In the genomic region with DNA sequence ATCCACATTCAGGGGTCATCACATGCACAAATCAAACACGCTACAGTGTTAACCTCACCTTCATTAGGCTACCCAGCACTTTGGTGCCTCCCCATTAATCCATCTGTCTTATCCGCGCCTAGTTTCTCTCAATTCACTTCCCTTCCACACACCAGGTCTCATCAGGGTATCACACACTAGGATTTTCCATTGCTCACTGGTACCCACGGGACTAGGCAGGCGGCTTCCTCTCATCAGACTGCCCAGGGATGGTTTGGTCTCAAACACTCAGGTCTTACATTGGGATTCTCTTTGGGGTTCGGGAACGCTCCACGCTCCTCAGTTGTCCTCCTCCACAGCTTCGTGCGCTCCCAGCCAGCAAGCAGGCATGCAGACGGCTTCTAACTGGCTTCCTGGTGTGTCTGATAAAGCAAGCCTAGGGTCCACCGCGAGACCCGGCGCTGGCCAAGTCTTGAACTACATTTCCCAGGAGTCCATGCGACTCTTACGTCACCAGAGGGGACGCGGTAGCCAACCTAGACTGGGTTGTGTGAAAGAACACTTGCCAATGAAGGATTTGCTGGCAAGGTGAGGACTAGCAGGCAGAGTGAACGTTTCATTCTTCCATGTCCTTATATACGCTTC, we compare ENCODE assay signal across 8 mouse cellular contexts. TPM values are rescaled to one million over a fixed set of nuclear protein-coding genes. Genes with fewer than 3 reads are reported as not detected.
DNase-seq lines count a peak whose midpoint lies in the region; ATAC-seq and TF ChIP-seq lines count a peak whose summit lies in the region.

Zfp940 (minus strand) TSS at position 451 of the 624 bp plus-strand sequence.

- H3K9me3 ChIP-seq in kidney, embryonic 14.5 days (ENCODE audit: control insufficient read depth, low read length) = no peaks in the 10 kb centered on the region
- no peaks in the 10 kb centered on the region for H3K9me3 ChIP-seq in limb, embryonic 15.5 days

- WGBS in kidney, embryonic 14.5 days = under 1% methylated on average over 21 of the region's 21 CpGs
- 1% methylated on average over 21 of the region's 21 CpGs for WGBS in limb, embryonic 15.5 days

- no peak within 1 kb of the TSS for H3K27ac ChIP-seq in bone marrow macrophage, adult 2 months (ENCODE audit: insufficient read depth, low read depth, low read length)
- no peak within 1 kb of the TSS for H3K27ac ChIP-seq in embryonic fibroblast, embryonic 13.5 days (ENCODE audit: insufficient read depth, low read length)
- no peak within 1 kb of the TSS for H3K27ac ChIP-seq in kidney, embryonic 14.5 days (ENCODE audit: low read depth, low read length)
- H3K27ac ChIP-seq in limb, embryonic 15.5 days = peak within 1 kb of the TSS; percentile 59; the same call in 1 of the 2 replicates

- H3K4me1 ChIP-seq in bone marrow macrophage, adult 2 months (ENCODE audit: control insufficient read depth, insufficient read depth, low read length) = no peaks in the 10 kb centered on the region
- H3K4me1 ChIP-seq in embryonic fibroblast, embryonic 13.5 days (ENCODE audit: control insufficient read depth, insufficient read depth, low read length) = no peaks in the 10 kb centered on the region
- peaks cover 4% of the 10 kb centered on the region; the same call in 1 of the 2 replicates for H3K4me1 ChIP-seq in kidney, embryonic 14.5 days (ENCODE audit: control insufficient read depth, insufficient read depth, low read length)
- H3K4me1 ChIP-seq in limb, embryonic 15.5 days = peaks cover 6% of the 10 kb centered on the region; the same call in 1 of the 2 replicates

- TF ChIP-seq CTCF in bone marrow macrophage, adult 2 months (IDR thresholded peaks at IDR 0.05; ENCODE audit: low read depth, low read length) = no peak
- TF ChIP-seq CTCF in embryonic fibroblast, embryonic 13.5 days (IDR thresholded peaks at IDR 0.05; ENCODE audit: borderline replicate concordance, insufficient read depth, low read length) = no peak

- peak within 1 kb of the TSS; percentile 51; the same call in 1 of the 2 replicates for H3K9ac ChIP-seq in kidney, embryonic 14.5 days (ENCODE audit: low read depth, low read length)
- H3K9ac ChIP-seq in limb, embryonic 15.5 days = peak within 1 kb of the TSS; percentile 55

- no peak for TF ChIP-seq POLR2A in bone marrow macrophage, adult 2 months (IDR thresholded peaks at IDR 0.05; ENCODE audit: borderline replicate concordance, low read depth, low read length)
- peak; percentile 69 for TF ChIP-seq POLR2A in embryonic fibroblast, embryonic 13.5 days (IDR thresholded peaks at IDR 0.05; ENCODE audit: low read depth, low read length)

- H3K36me3 ChIP-seq in kidney, embryonic 14.5 days (ENCODE audit: control insufficient read depth, insufficient read depth, low read length) = no peaks in the 10 kb centered on the region
- peaks cover 11% of the 10 kb centered on the region; the same call in 1 of the 2 replicates for H3K36me3 ChIP-seq in limb, embryonic 15.5 days

- peak within 1 kb of the TSS; percentile 79 for H3K4me2 ChIP-seq in kidney, embryonic 14.5 days (replicated peaks; ENCODE audit: low read depth, low read length)
- H3K4me2 ChIP-seq in limb, embryonic 15.5 days = peak within 1 kb of the TSS; percentile 73

- peak; percentile 97 for ATAC-seq in kidney, embryonic 14.5 days (ENCODE audit: low FRiP score, low TSS enrichment)
- peak; percentile 84; the same call in 1 of the 2 replicates for ATAC-seq in limb, embryonic 15.5 days (ENCODE audit: insufficient number of reproducible peaks, low FRiP score, low TSS enrichment, low read depth)
- ATAC-seq in monocyte, adult 5-6 weeks (replicated peaks; ENCODE audit: insufficient number of reproducible peaks, low FRiP score, low TSS enrichment, poor library complexity, severe bottlenecking) = peak; percentile 91

- DNase-seq in A20 (ENCODE audit: low read depth, low spot score) = peak; percentile 91
- peak; percentile 72 to 82 for DNase-seq in heart, adult 9 months (ENCODE audit: low spot score in 2 of 2)
- DNase-seq in spleen, postnatal 4 days (ENCODE audit: low spot score in 2 of 2) = peak; percentile 71 to 82

- H3K4me3 ChIP-seq in bone marrow macrophage, adult 2 months (ENCODE audit: insufficient read depth, low read length) = peak within 1 kb of the TSS; percentile 81
- H3K4me3 ChIP-seq in embryonic fibroblast, embryonic 13.5 days (ENCODE audit: insufficient read depth, low read length) = peak within 1 kb of the TSS; percentile 61
- peak within 1 kb of the TSS; percentile 50 for H3K4me3 ChIP-seq in kidney, embryonic 14.5 days (ENCODE audit: low read length)
- peak within 1 kb of the TSS; percentile 62 for H3K4me3 ChIP-seq in limb, embryonic 15.5 days

- no peaks in the 10 kb centered on the region for H3K27me3 ChIP-seq in kidney, embryonic 14.5 days (ENCODE audit: control insufficient read depth, insufficient read depth, low read length)
- H3K27me3 ChIP-seq in limb, embryonic 15.5 days = no peaks in the 10 kb centered on the region

RNA-seq across cellular contexts. Expression of gene Zfp940, which starts in this region (rescaled TPM):
- polyA plus RNA-seq in bone marrow macrophage, adult 2 months (2012; ENCODE audit: insufficient read depth, insufficient read length, missing spikeins) = 1.4 and 2.1 TPM in 2 replicates
- polyA plus RNA-seq in embryonic fibroblast, embryonic 13.5 days (2011; ENCODE audit: insufficient read length, low read depth, missing spikeins) = 3.9 and 5.2 TPM in 2 replicates
- 4.7 and 7.6 TPM in 2 replicates for polyA plus RNA-seq in kidney, embryonic 14.5 days (2014; fragmentation: Nextera tagmentation; extraction: Ambion mirVana)
- 4.8 and 5.6 TPM in 2 replicates for polyA plus RNA-seq in limb, embryonic 15.5 days (2015; fragmentation: Nextera tagmentation; extraction: Ambion mirVana)
- 0.32 to 3.5 TPM (median 1.4 TPM) in 3 replicates for total RNA-seq in monocyte, adult 5-6 weeks (2017)
